Mouse (Mus musculus): Measurements from ENCODE around the gene Vmn1r44. TPM values are rescaled to one million over a fixed set of nuclear protein-coding genes. Genes with fewer than 3 reads are reported as not detected.
"Not testable (repeated sequence)": the region's sequence is repeated elsewhere in the genome, so short reads cannot be mapped to it uniquely, and the experiment has no call there.

Gene Vmn1r44
- total and polyA plus RNA-seq, 3 experiments, result not detected

GRCm38 (mm10) chr6:89883812-89884211 is 352 bp downstream of the Vmn1r44 start:
- TF ChIP-seq GATA1 (IDR thresholded peaks at IDR 0.05; ENCODE audit: low read depth, low read length) (no peak), MYB (IDR thresholded peaks at IDR 0.05; ENCODE audit: low read depth, low read length) (no peak), USF2 (IDR thresholded peaks at IDR 0.05; ENCODE audit: borderline replicate concordance in 1 of 2, insufficient read depth in 1 of 2, low read depth in 1 of 2, low read length in 2 of 2) (no peak), UBTF (IDR thresholded peaks at IDR 0.05; ENCODE audit: borderline replicate concordance, insufficient read depth, low read depth, low read length) (no peak), MAX (IDR thresholded peaks at IDR 0.05; ENCODE audit: low read length) (no peak), NRF1 (IDR thresholded peaks at IDR 0.05; ENCODE audit: insufficient read depth, low read depth, low read length, poor library complexity, severe bottlenecking) (no peak), MXI1 (IDR thresholded peaks at IDR 0.05; ENCODE audit: low read depth, low read length) (no peak), NELFE (IDR thresholded peaks at IDR 0.05; ENCODE audit: low read depth, low read length) (no peak), POLR2AphosphoS5 (IDR thresholded peaks at IDR 0.05; ENCODE audit: borderline replicate concordance, low read depth, low read length) (no peak), GABPA (IDR thresholded peaks at IDR 0.05; ENCODE audit: low read depth, low read length) (no peak), CHD2 (IDR thresholded peaks at IDR 0.05; ENCODE audit: low read length) (no peak), SMC3 (IDR thresholded peaks at IDR 0.05; ENCODE audit: low read depth, low read length) (no peak), E2F4 (IDR thresholded peaks at IDR 0.05; ENCODE audit: borderline replicate concordance, low read depth, low read length) (no peak), CHD1 (IDR thresholded peaks at IDR 0.05; ENCODE audit: low read depth, low read length) (no peak), HCFC1 (IDR thresholded peaks at IDR 0.05; ENCODE audit: low read depth, low read length) (no peak), MYC (IDR thresholded peaks at IDR 0.05; ENCODE audit: low read depth, low read length) (no peak), ETS1 (IDR thresholded peaks at IDR 0.05; ENCODE audit: low read depth, low read length) (no peak)
- Histone ChIP-seq H3K27ac (ENCODE audit: control insufficient read depth, low read depth, low read length) (no peak overlapping the region), H3K9ac (ENCODE audit: control insufficient read depth, low read depth, low read length, poor library complexity, severe bottlenecking) (no peak overlapping the region), H3K9me3 (replicated peaks; ENCODE audit: insufficient read depth, low read length) (no peaks in the 10 kb centered on the region), H3K79me2 (ENCODE audit: control insufficient read depth, insufficient read depth, low read length, poor library complexity) (no peaks in the 10 kb centered on the region), H3K36me3 (ENCODE audit: control insufficient read depth in 1 of 2, insufficient read depth in 2 of 2, low read length in 2 of 2) (no peaks in the 10 kb centered on the region), H3K4me3 (ENCODE audit: control insufficient read depth in 1 of 2, insufficient read depth in 1 of 2, low read depth in 2 of 2, low read length in 2 of 2) (no peak overlapping the region), H3K27me3 (ENCODE audit: control insufficient read depth in 1 of 2, insufficient read depth in 2 of 2, low read length in 2 of 2) (no peaks in the 10 kb centered on the region), H3K4me1 (ENCODE audit: control insufficient read depth in 1 of 2, insufficient read depth in 2 of 2, low read length in 2 of 2) (no peaks in the 10 kb centered on the region)
- DNase-seq (ENCODE audit: low read depth, low spot score), result no peak

GRCm38 (mm10) chr6:89940498-89940897 is 57.0 kb downstream of the Vmn1r44 start, which contains the start of gene Vmn1r45:
Gene Vmn1r45, minus strand, starts transcription at chr6:89940598.
- H3K36me3 ChIP-seq (ENCODE audit: control insufficient read depth in 1 of 2, insufficient read depth in 2 of 2, low read length in 2 of 2); H3K27me3 ChIP-seq (ENCODE audit: control insufficient read depth in 1 of 2, insufficient read depth in 2 of 2, low read length in 2 of 2); H3K4me3 ChIP-seq (ENCODE audit: control insufficient read depth in 1 of 2, insufficient read depth in 1 of 2, low read depth in 2 of 2, low read length in 2 of 2); H3K27ac ChIP-seq (ENCODE audit: control insufficient read depth, low read depth, low read length); H3K79me2 ChIP-seq (ENCODE audit: control insufficient read depth, insufficient read depth, low read length, poor library complexity); DNase-seq (ENCODE audit: low read depth, low spot score); H3K9me3 ChIP-seq (replicated peaks; ENCODE audit: insufficient read depth, low read length); H3K9ac ChIP-seq (ENCODE audit: control insufficient read depth, low read depth, low read length, poor library complexity, severe bottlenecking); H3K4me1 ChIP-seq (ENCODE audit: control insufficient read depth in 1 of 2, insufficient read depth in 2 of 2, low read length in 2 of 2): not testable (repeated sequence)
